Mouse (Mus musculus): ENCODE data around the gene Icam5. TPM values are rescaled to one million over a fixed set of nuclear protein-coding genes. Genes with fewer than 3 reads are reported as not detected.

The Icam5 gene
- polyA plus RNA-seq, 1 experiment = 0.34 TPM

- Histone ChIP-seq H3K27me3 (replicated peaks; ENCODE audit: control insufficient read depth, insufficient read depth, low read length) (no peaks in the 10 kb centered on the region; the same call in 1 of the 2 replicates), H3K4me3 (ENCODE audit: insufficient read depth, low read depth, low read length) (no peak overlapping the region), H3K4me1 (ENCODE audit: control insufficient read depth, insufficient read depth, low read length) (peaks cover 4% of the 10 kb centered on the region; the same call in 1 of the 2 replicates), H3K36me3 (ENCODE audit: control insufficient read depth, insufficient read depth, low read length) (no peaks in the 10 kb centered on the region), H3K27ac (ENCODE audit: insufficient read depth, low read depth, low read length) (no peak overlapping the region)
- DNase-seq = no peak
- TF ChIP-seq CTCF (conservative IDR thresholded peaks at IDR 0.05; ENCODE audit: insufficient read depth, insufficient read length, low read depth, low read length) = no peak
- no peak for TF ChIP-seq POLR2A (IDR thresholded peaks at IDR 0.05; ENCODE audit: low read depth, low read length)
- 17% methylated on average over 17 of the region's 17 CpGs for WGBS
Observed at GRCm38 (mm10) chr9:21034481-21035085, 2.7 kb downstream of the Icam5 start.

- Histone ChIP-seq H3K36me3 (ENCODE audit: control insufficient read depth, insufficient read depth, low read length) (no peaks in the 10 kb centered on the region), H3K4me3 (ENCODE audit: insufficient read depth, low read depth, low read length) (no peak overlapping the region), H3K27ac (ENCODE audit: insufficient read depth, low read depth, low read length) (no peak overlapping the region), H3K27me3 (replicated peaks; ENCODE audit: control insufficient read depth, insufficient read depth, low read length) (no peaks in the 10 kb centered on the region; the same call in 1 of the 2 replicates), H3K4me1 (ENCODE audit: control insufficient read depth, insufficient read depth, low read length) (no peaks in the 10 kb centered on the region; the same call in 1 of the 2 replicates)
- no peak for DNase-seq
- no peak for TF ChIP-seq CTCF (conservative IDR thresholded peaks at IDR 0.05; ENCODE audit: insufficient read depth, insufficient read length, low read depth, low read length)
- no peak for TF ChIP-seq POLR2A (IDR thresholded peaks at IDR 0.05; ENCODE audit: low read depth, low read length)
- 44% methylated on average over 9 of the region's 9 CpGs for WGBS
Observed at GRCm38 (mm10) chr9:21035586-21035985, 3.7 kb downstream of the Icam5 start.

- H3K36me3 ChIP-seq (ENCODE audit: control insufficient read depth, insufficient read depth, low read length) = no peaks in the 10 kb centered on the region
- no peak overlapping the region for H3K4me3 ChIP-seq (ENCODE audit: insufficient read depth, low read depth, low read length)
- no peaks in the 10 kb centered on the region; the same call in 1 of the 2 replicates for H3K27me3 ChIP-seq (replicated peaks; ENCODE audit: control insufficient read depth, insufficient read depth, low read length)
- no peak for DNase-seq
- TF ChIP-seq CTCF (conservative IDR thresholded peaks at IDR 0.05; ENCODE audit: insufficient read depth, insufficient read length, low read depth, low read length) (no peak), POLR2A (IDR thresholded peaks at IDR 0.05; ENCODE audit: low read depth, low read length) (no peak)
- H3K27ac ChIP-seq (ENCODE audit: insufficient read depth, low read depth, low read length) = no peak overlapping the region
- no peaks in the 10 kb centered on the region; the same call in 1 of the 2 replicates for H3K4me1 ChIP-seq (ENCODE audit: control insufficient read depth, insufficient read depth, low read length)
- WGBS = 25% methylated on average over 20 of the region's 20 CpGs
Observed at GRCm38 (mm10) chr9:21036161-21036560, 4.3 kb downstream of the Icam5 start.

GRCm38 (mm10) chr9:21036666-21037065 is 4.8 kb downstream of the Icam5 start:
- no peaks in the 10 kb centered on the region; the same call in 1 of the 2 replicates for H3K4me1 ChIP-seq (ENCODE audit: control insufficient read depth, insufficient read depth, low read length)
- H3K36me3 ChIP-seq (ENCODE audit: control insufficient read depth, insufficient read depth, low read length) = no peaks in the 10 kb centered on the region
- no peaks in the 10 kb centered on the region; the same call in 1 of the 2 replicates for H3K27me3 ChIP-seq (replicated peaks; ENCODE audit: control insufficient read depth, insufficient read depth, low read length)
- WGBS = 10% methylated on average over 22 of the region's 22 CpGs
- TF ChIP-seq POLR2A (IDR thresholded peaks at IDR 0.05; ENCODE audit: low read depth, low read length) (no peak), CTCF (conservative IDR thresholded peaks at IDR 0.05; ENCODE audit: insufficient read depth, insufficient read length, low read depth, low read length) (no peak)
- H3K27ac ChIP-seq (ENCODE audit: insufficient read depth, low read depth, low read length) = no peak overlapping the region
- no peak for DNase-seq
- no peak overlapping the region for H3K4me3 ChIP-seq (ENCODE audit: insufficient read depth, low read depth, low read length)

- Histone ChIP-seq H3K4me3 (ENCODE audit: insufficient read depth, low read depth, low read length) (no peak overlapping the region), H3K27me3 (replicated peaks; ENCODE audit: control insufficient read depth, insufficient read depth, low read length) (no peaks in the 10 kb centered on the region; the same call in 1 of the 2 replicates), H3K4me1 (ENCODE audit: control insufficient read depth, insufficient read depth, low read length) (no peaks in the 10 kb centered on the region; the same call in 1 of the 2 replicates), H3K36me3 (ENCODE audit: control insufficient read depth, insufficient read depth, low read length) (no peaks in the 10 kb centered on the region), H3K27ac (ENCODE audit: insufficient read depth, low read depth, low read length) (no peak overlapping the region)
- no peak for TF ChIP-seq CTCF (conservative IDR thresholded peaks at IDR 0.05; ENCODE audit: insufficient read depth, insufficient read length, low read depth, low read length)
- 3% methylated on average over 31 of the region's 31 CpGs for WGBS
- peak; percentile 28 for DNase-seq
Observed at GRCm38 (mm10) chr9:21037481-21037891, 5.6 kb downstream of the Icam5 start.

GRCm38 (mm10) chr9:21039779-21040178 is 7.9 kb downstream of the Icam5 start:
- TF ChIP-seq POLR2A (IDR thresholded peaks at IDR 0.05; ENCODE audit: low read depth, low read length) (no peak), CTCF (conservative IDR thresholded peaks at IDR 0.05; ENCODE audit: insufficient read depth, insufficient read length, low read depth, low read length) (no peak)
- no peak for DNase-seq
- H3K4me3 ChIP-seq (ENCODE audit: insufficient read depth, low read depth, low read length) = no peak overlapping the region
- no peak overlapping the region for H3K27ac ChIP-seq (ENCODE audit: insufficient read depth, low read depth, low read length)
- H3K36me3 ChIP-seq (ENCODE audit: control insufficient read depth, insufficient read depth, low read length) = no peaks in the 10 kb centered on the region
- H3K4me1 ChIP-seq (ENCODE audit: control insufficient read depth, insufficient read depth, low read length) = no peaks in the 10 kb centered on the region
- H3K27me3 ChIP-seq (replicated peaks; ENCODE audit: control insufficient read depth, insufficient read depth, low read length) = no peaks in the 10 kb centered on the region
- 81% methylated on average over 3 of the region's 3 CpGs for WGBS

- Histone ChIP-seq H3K4me1 (ENCODE audit: control insufficient read depth, insufficient read depth, low read length) (no peaks in the 10 kb centered on the region), H3K27me3 (replicated peaks; ENCODE audit: control insufficient read depth, insufficient read depth, low read length) (no peaks in the 10 kb centered on the region), H3K27ac (ENCODE audit: insufficient read depth, low read depth, low read length) (no peak overlapping the region), H3K36me3 (ENCODE audit: control insufficient read depth, insufficient read depth, low read length) (no peaks in the 10 kb centered on the region), H3K4me3 (ENCODE audit: insufficient read depth, low read depth, low read length) (no peak overlapping the region)
- DNase-seq = no peak
- no peak for TF ChIP-seq CTCF (conservative IDR thresholded peaks at IDR 0.05; ENCODE audit: insufficient read depth, insufficient read length, low read depth, low read length)
- TF ChIP-seq POLR2A (IDR thresholded peaks at IDR 0.05; ENCODE audit: low read depth, low read length) = no peak
- 66% methylated on average over 4 of the region's 4 CpGs for WGBS
Observed at GRCm38 (mm10) chr9:21041308-21041707, 9.4 kb downstream of the Icam5 start.
